Mouse (Mus musculus) CH12.LX (cell line): ENCODE data around the gene Spice1. TPM values are rescaled to one million over a fixed set of nuclear protein-coding genes. Genes with fewer than 3 reads are reported as not detected.

Experiments
- DNase-seq: peaks from one replicate; pipeline ENCODE4 v3.0.0-alpha.2; 2013; ENCODE audit errors: extremely low read depth
- H3K27ac ChIP-seq: 2 replicates; pipeline ENCODE4 v1.5.1; 2012; ENCODE audit warnings: low read depth, mild to moderate bottlenecking, control low read depth, moderate library complexity; ENCODE audit not compliant: insufficient read depth
- H3K27me3 ChIP-seq: replicated peaks from 2 replicates; pipeline ENCODE3; 2012; ENCODE audit warnings: inconsistent platforms
- H3K36me3 ChIP-seq, 2 experiments: replicated peaks in 1 of 2; 2 replicates each; pipeline versions ENCODE3 to v1.6.1; 2012; ENCODE audit warnings: inconsistent platforms in 1 of 2, low read length in 1 of 2, mild to moderate bottlenecking in 1 of 2, mixed read lengths in 1 of 2, moderate library complexity in 1 of 2; ENCODE audit not compliant: control insufficient read depth in 1 of 2, insufficient read depth in 1 of 2
- H3K4me1 ChIP-seq, 2 experiments: 2 replicates each; pipeline ENCODE4 v1.6.1; 2012; ENCODE audit warnings: inconsistent platforms in 1 of 2, moderate library complexity in 1 of 2; ENCODE audit not compliant: insufficient read depth in 2 of 2, control insufficient read depth in 1 of 2
- H3K4me2 ChIP-seq: 2 replicates; pipeline ENCODE4 v1.6.1; 2012; ENCODE audit warnings: low read depth, mild to moderate bottlenecking, control low read depth; ENCODE audit not compliant: poor library complexity, insufficient read depth, severe bottlenecking
- H3K4me3 ChIP-seq, 3 experiments: fragments of 150-350 bp in 1 of 3; sonication (generic) in 1 of 3; replicated peaks in 1 of 3; 2 replicates each; pipeline versions ENCODE3 to v1.5.1; 2011 to 2012; ENCODE audit warnings: low read depth in 2 of 3, low read length in 2 of 3, mild to moderate bottlenecking in 2 of 3, moderate library complexity in 2 of 3, control low read depth in 1 of 3, improper control_type of control experiment in 1 of 3, inconsistent platforms in 1 of 3, mixed read lengths in 1 of 3; ENCODE audit not compliant: poor library complexity in 1 of 3
- H3K79me2 ChIP-seq: replicated peaks from 2 replicates; pipeline ENCODE4 v1.6.1; 2012; ENCODE audit warnings: mild to moderate bottlenecking, moderate library complexity; ENCODE audit not compliant: control insufficient read depth, poor library complexity, insufficient read depth, severe bottlenecking; ENCODE audit errors: extremely low read depth
- H3K9ac ChIP-seq: 2 replicates; pipeline ENCODE4 v1.6.1; 2012; ENCODE audit warnings: low read depth, mild to moderate bottlenecking, control low read depth, moderate library complexity; ENCODE audit not compliant: insufficient read depth
- H3K9me3 ChIP-seq: replicated peaks from 2 replicates; pipeline ENCODE3; 2012; ENCODE audit warnings: low read length, inconsistent platforms, mixed read lengths
- CTCF ChIP-seq, 2 experiments: IDR thresholded peaks in 1 of 2; conservative IDR thresholded peaks in 1 of 2; 2 replicates each; pipeline ENCODE4 v1.5.1; 2011 to 2012; ENCODE audit warnings: low read depth in 2 of 2, low read length in 2 of 2, improper control_type of control experiment in 1 of 2, inconsistent platforms in 1 of 2, mild to moderate bottlenecking in 1 of 2, moderate library complexity in 1 of 2
- ELF1 ChIP-seq: IDR thresholded peaks from 2 replicates; pipeline ENCODE4 v1.6.1; 2014; ENCODE audit warnings: low read depth, mild to moderate bottlenecking, inconsistent platforms, low read length, improper control_type of control experiment
- ETS1 ChIP-seq: conservative IDR thresholded peaks from 2 replicates; pipeline ENCODE4 v1.6.1; 2012; ENCODE audit warnings: low read depth, mild to moderate bottlenecking, inconsistent platforms, low read length, improper control_type of control experiment, moderate library complexity
- GABPA ChIP-seq: IDR thresholded peaks from 2 replicates; pipeline ENCODE4 v1.6.1; 2012; ENCODE audit warnings: low read depth, low read length, improper control_type of control experiment, inconsistent platforms; ENCODE audit not compliant: insufficient replicate concordance
- HCFC1 ChIP-seq: IDR thresholded peaks from 2 replicates; pipeline ENCODE4 v1.6.1; 2012; ENCODE audit warnings: low read depth, mild to moderate bottlenecking, inconsistent platforms, low read length, improper control_type of control experiment
- IRF4 ChIP-seq: IDR thresholded peaks from 2 replicates; pipeline ENCODE4 v1.6.1; 2014; ENCODE audit warnings: low read depth, mild to moderate bottlenecking, inconsistent platforms, low read length, improper control_type of control experiment
- MAFK ChIP-seq: IDR thresholded peaks from 2 replicates; pipeline ENCODE4 v1.6.1; 2011; ENCODE audit warnings: low read length, improper control_type of control experiment; ENCODE audit not compliant: insufficient replicate concordance
- MAZ ChIP-seq: IDR thresholded peaks from 2 replicates; pipeline ENCODE4 v1.6.1; 2012; ENCODE audit warnings: low read depth, mild to moderate bottlenecking, inconsistent platforms, low read length, improper control_type of control experiment, moderate library complexity
- MXI1 ChIP-seq: IDR thresholded peaks from 2 replicates; pipeline ENCODE4 v1.6.1; 2011; ENCODE audit warnings: mild to moderate bottlenecking, low read depth, low read length, improper control_type of control experiment
- MYC ChIP-seq: IDR thresholded peaks from 2 replicates; pipeline ENCODE4 v1.6.1; 2011; ENCODE audit warnings: low read depth, mild to moderate bottlenecking, improper control_type of control experiment, low read length
- NRF1 ChIP-seq: IDR thresholded peaks from 2 replicates; pipeline ENCODE4 v1.6.1; 2014; ENCODE audit warnings: low read depth, mild to moderate bottlenecking, inconsistent platforms, low read length, improper control_type of control experiment, moderate library complexity
- POLR2A ChIP-seq: IDR thresholded peaks from 2 replicates; pipeline ENCODE4 v1.6.1; 2011; ENCODE audit warnings: low read depth, mild to moderate bottlenecking, improper control_type of control experiment, low read length
- POLR2AphosphoS2 ChIP-seq: IDR thresholded peaks from 2 replicates; pipeline ENCODE4 v1.6.1; 2011; ENCODE audit warnings: low read depth, low read length, improper control_type of control experiment
- RCOR1 ChIP-seq: conservative IDR thresholded peaks from 2 replicates; pipeline ENCODE4 v1.6.1; 2012; ENCODE audit warnings: low read depth, mild to moderate bottlenecking, inconsistent platforms, low read length, improper control_type of control experiment
- TBP ChIP-seq: conservative IDR thresholded peaks from 2 replicates; pipeline ENCODE4 v1.6.1; 2011; ENCODE audit warnings: low read depth, low read length, improper control_type of control experiment
- TCF12 ChIP-seq: IDR thresholded peaks from 2 replicates; pipeline ENCODE4 v1.6.1; 2014; ENCODE audit warnings: low read depth, mild to moderate bottlenecking, inconsistent platforms, low read length, improper control_type of control experiment
- UBTF ChIP-seq: IDR thresholded peaks from 2 replicates; pipeline ENCODE4 v1.6.1; 2012; ENCODE audit warnings: low read depth, mild to moderate bottlenecking, inconsistent platforms, low read length, improper control_type of control experiment, moderate library complexity
- USF1 ChIP-seq: IDR thresholded peaks from 2 replicates; pipeline ENCODE4 v1.6.1; 2014; ENCODE audit warnings: low read depth, mild to moderate bottlenecking, inconsistent platforms, low read length, improper control_type of control experiment
- USF2 ChIP-seq: conservative IDR thresholded peaks from 2 replicates; pipeline ENCODE4 v1.6.1; 2011; ENCODE audit warnings: low read depth, low read length, improper control_type of control experiment
- ZC3H11A ChIP-seq: IDR thresholded peaks from 2 replicates; pipeline ENCODE4 v1.6.1; 2012; ENCODE audit warnings: low read depth, mild to moderate bottlenecking, inconsistent platforms, low read length, improper control_type of control experiment
- ZKSCAN1 ChIP-seq: IDR thresholded peaks from 2 replicates; pipeline ENCODE4 v1.6.1; 2012; ENCODE audit warnings: low read depth, inconsistent platforms, low read length, improper control_type of control experiment, borderline replicate concordance
- dilution Hi-C: fragments of 300-500 bp; cut with MboI; formaldehyde crosslinking; loops from 2 replicates; pipeline ENCODE4 v1.14.3; 2020; ENCODE audit warnings: low sequenced_read_pairs; ENCODE audit not compliant: extremely low pct_unique_long_range_greater_than_20kb, extremely low pct_ligation_motif_present
- in situ Hi-C: fragments of 300-500 bp; cut with MboI; formaldehyde crosslinking; loops from 3 replicates; pipeline ENCODE4 v1.14.3; 2019; ENCODE audit warnings: low sequenced_read_pairs, low pct_ligation_motif_present, low pct_unique_long_range_greater_than_20kb, mixed read lengths
- polyA plus RNA-seq: library from polyadenylated mRNA; unstranded; fragments of >175 nt; gene quantifications from 2 replicates; pipeline ENCODE4 v1.2.1, GENCODE M21; 2012; ENCODE audit warnings: low read depth; ENCODE audit not compliant: insufficient read length
- total RNA-seq, 2 experiments: library from RNA; depleted of rRNA; stranded (reverse); fragments of 300-350 nt in 1 of 2; fragments of >200 nt in 1 of 2; gene quantifications; 2 replicates each; pipeline ENCODE4 v1.2.3; 2012 to 2014

The Spice1 gene
- total and polyA plus RNA-seq, 3 experiments, result 12.1 to 19.6 (median 15.7) TPM

DNA sequence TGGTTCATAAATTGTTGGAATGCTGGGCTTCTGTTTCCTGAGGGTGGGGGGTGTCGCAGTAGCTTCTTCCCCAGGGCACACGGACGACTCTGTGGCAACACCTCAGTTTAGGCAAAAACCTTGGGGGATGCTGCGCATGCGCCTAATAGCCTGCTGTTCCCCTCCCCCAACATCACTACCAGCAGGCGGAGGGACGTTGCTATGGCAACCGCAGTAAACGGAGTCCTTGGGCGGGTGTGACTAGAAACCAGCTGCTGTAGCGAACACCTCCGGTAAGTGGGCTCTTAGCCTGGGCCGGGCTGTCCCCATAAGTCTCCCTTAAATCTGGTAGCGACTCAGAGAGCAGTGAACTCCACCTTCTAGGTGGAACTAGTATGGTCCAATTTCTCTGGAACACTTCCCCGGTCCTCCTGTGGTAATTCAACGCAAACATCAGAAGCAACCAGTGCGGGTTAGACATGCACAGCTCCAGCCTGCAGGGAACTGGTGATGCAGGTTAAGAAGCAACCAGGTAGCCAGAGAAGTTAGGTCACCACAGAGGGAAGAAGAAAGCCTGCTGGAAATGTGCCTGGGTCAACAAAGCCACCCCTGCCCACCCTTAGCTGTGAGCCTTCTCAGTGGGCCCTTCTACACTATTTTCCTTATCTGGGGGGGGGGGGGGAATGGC lies 47.8 kb downstream of the Spice1 start, which contains the start of gene Cfap44 (continued):
- no peak for TF ChIP-seq GABPA
- TF ChIP-seq POLR2A, result peak; percentile 71
- peak; percentile 63; the same call in 1 of the 2 replicates for TF ChIP-seq HCFC1
- no peak for TF ChIP-seq ZC3H11A
- peak; percentile 66; the same call in 1 of the 2 replicates for TF ChIP-seq MYC
- peak; percentile 99 for TF ChIP-seq MXI1

DNA sequence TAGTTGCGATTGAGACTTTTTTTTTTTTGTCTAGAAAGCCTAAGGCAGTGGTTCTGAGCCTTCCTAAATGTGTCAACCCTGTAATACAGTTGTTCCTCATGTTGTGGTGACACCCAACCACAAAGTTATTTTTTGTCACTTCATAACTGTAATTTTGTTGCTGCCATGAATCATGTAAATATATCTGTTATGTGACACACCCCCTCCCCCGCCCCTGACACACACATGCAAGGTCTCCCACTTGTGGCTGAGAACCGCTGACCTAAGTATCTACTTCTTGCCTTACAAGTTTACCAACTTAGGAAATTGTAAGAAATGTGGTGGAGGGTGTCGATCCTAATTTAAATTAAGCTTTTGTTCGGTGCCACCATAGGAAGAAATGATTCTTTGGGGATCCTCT lies 58.0 kb downstream of the Spice1 start:
- H3K27me3 ChIP-seq, result no peaks in the 10 kb centered on the region
- no peak overlapping the region for H3K4me2 ChIP-seq
- H3K9ac ChIP-seq, result no peak overlapping the region
- in situ Hi-C loops, result no loop called here
- H3K36me3 ChIP-seq, result no peaks in the 10 kb centered on the region
- H3K27ac ChIP-seq, result no peak overlapping the region
- no peaks in the 10 kb centered on the region for H3K79me2 ChIP-seq
- no peak for DNase-seq
- no peak overlapping the region for H3K4me3 ChIP-seq
- dilution Hi-C loops, result no loop called here
- no peaks in the 10 kb centered on the region for H3K9me3 ChIP-seq
- no peaks in the 10 kb centered on the region for H3K4me1 ChIP-seq
- TF ChIP-seq ZC3H11A (no peak), CTCF (conservative IDR thresholded peaks at IDR 0.05 in 1 of 2, IDR thresholded peaks at IDR 0.05 in 1 of 2; ENCODE audit: low read depth in 2 of 2, low read length in 2 of 2) (no peak), ELF1 (no peak), MAFK (no peak), USF2 (no peak), MXI1 (no peak), MAZ (no peak), TBP (no peak), GABPA (no peak), NRF1 (no peak), POLR2AphosphoS2 (no peak), UBTF (no peak), IRF4 (no peak), TCF12 (no peak), USF1 (no peak), RCOR1 (no peak), ETS1 (no peak), ZKSCAN1 (no peak), HCFC1 (no peak), POLR2A (no peak)
